Mouse (Mus musculus) olfactory bulb, adult 2 months (tissue): ENCODE data around the gene Slc25a34.

Experiments used
- CTCF ChIP-seq: fragments of 200-500 bp; IDR thresholded peaks from 2 replicates; pipeline ENCODE4 v1.5.1; 2012; ENCODE audit warnings: low read depth, mild to moderate bottlenecking, low read length, moderate library complexity; ENCODE audit not compliant: insufficient read depth
- POLR2A ChIP-seq: fragments of 200-500 bp; IDR thresholded peaks from 2 replicates; pipeline ENCODE4 v1.6.1; 2012; ENCODE audit warnings: mild to moderate bottlenecking, low read depth, low read length, moderate library complexity; ENCODE audit not compliant: insufficient read depth

DNA sequence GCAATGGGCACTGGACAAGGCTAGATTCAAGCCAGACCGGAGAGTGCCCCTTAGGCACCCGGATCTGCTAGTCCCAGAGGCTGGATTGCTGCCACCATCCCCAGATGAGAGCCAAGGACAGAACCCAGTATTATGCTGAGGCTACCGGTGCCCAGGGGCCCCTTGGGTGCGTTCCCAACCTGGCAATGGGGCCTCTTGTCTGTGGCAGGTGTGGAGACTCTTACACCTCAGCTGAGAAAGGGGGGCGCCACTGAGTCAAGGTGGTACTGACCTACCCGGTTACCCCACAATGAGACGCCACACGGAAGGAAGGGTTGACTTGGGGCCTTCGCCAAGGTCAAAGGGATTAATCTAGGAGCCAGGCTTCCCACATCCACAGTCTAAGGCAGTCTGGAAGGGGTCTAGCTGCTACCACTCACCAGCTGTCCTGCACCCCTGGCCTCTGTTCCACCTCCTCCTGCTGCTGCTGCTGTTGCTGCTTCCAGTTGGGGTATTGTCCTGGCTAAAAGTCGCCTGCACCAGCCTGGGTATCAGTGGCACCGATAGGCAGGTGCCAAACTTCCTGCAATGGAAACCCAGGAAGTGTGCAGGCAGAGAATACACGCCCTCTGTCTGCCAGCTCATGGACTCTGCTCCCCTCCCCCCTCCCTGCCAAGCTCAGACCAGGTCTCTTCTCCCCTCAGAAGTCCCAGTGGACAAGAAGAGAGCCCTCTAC lies 22.3 kb downstream of the Slc25a34 start:
- TF ChIP-seq CTCF (no peak), POLR2A (no peak)
